Mouse (Mus musculus) testis, adult 2 months (tissue): ENCODE results near the gene Baz1b.

Experiments
- CTCF ChIP-seq: fragments of 200-500 bp; IDR thresholded peaks from 2 replicates; pipeline ENCODE4 v1.5.1; 2012; ENCODE audit warnings: low read depth, mild to moderate bottlenecking, inconsistent platforms, low read length, moderate library complexity; ENCODE audit not compliant: control insufficient read depth, insufficient read depth, insufficient replicate concordance
- POLR2A ChIP-seq: fragments of 200-500 bp; IDR thresholded peaks from 2 replicates; pipeline ENCODE4 v1.6.1; 2012; ENCODE audit warnings: low read depth, mild to moderate bottlenecking, inconsistent platforms, low read length, moderate library complexity; ENCODE audit not compliant: control insufficient read depth

- no peak for TF ChIP-seq CTCF
- TF ChIP-seq POLR2A: no peak
Observed at GRCm38 (mm10) chr5:135171688-135172220, 15.3 kb upstream of the Baz1b start.
